Mouse (Mus musculus): ENCODE results near the gene Mrvi1.

DNA sequence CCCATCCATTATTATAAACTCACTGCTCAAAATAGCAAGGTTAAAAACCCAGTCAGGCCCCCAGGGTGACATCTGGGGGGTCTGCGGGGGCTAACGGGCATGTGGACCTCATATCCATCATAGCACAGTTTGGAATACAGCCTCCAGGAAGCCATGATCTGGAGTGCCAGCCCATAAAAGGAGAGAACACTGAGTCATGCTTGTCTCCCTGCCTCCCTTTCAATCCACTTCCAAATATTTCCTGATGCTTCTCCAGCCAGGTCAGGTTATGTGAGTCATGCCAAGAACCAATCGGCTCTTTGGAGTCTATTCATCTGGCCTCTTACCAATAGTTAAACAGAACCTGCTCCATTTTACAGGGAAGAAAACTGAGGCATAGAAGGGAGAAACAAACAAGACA is 33.7 kb downstream of the Mrvi1 start:
- TF ChIP-seq POLR2A (IDR thresholded peaks at IDR 0.05; ENCODE audit: low read depth, low read length) (no peak), CTCF (IDR thresholded peaks at IDR 0.05; ENCODE audit: borderline replicate concordance, insufficient read depth, low read length) (no peak)

Measured in embryonic fibroblast, embryonic 13.5 days (primary cell).